Mouse (Mus musculus): ENCODE results near the gene Snrnp25.

The Snrnp25 gene

DNA sequence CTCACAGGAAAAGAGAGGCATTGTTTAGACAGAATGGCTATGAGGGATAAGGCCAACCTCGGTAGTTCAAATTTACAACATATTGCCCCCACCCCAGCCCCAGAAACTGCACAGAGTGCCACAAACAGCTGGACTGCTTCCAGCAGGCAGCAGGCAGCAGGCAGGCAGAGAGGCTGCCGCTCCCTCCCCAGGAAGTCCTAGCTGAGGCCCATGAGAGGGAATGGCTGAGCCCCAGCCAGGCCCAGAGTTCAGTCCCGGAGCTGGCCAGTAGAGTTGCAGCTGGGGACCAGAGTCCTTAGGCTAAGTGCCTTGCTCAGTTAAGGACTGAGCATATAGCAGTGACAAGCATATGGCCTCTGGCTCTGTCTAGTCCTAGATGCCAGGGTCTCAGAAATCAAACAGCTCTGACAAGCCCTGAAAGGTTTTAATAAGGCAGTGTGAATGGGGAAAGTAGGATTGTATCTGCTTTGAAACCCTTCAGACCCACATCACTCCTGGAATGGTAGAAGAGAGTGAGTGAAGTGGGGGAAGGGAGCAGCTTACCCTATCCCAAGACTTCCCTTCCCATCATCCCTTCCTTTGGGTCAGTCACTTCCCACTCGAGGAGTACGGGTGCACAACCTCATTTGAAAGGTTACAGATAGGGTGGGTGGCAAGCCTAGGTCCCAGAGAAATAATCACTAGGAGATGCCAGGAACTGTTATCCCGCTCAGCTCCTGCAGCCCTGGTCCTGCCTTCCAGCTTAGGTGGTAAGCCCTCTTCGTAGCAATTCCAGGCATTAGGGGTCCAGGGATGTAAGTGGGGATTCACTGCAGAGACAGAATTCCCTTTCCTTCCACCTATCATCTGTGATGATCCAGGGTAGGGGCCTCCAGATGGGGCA is 20.2 kb downstream of the Snrnp25 start:
- no peak for DNase-seq

DNA sequence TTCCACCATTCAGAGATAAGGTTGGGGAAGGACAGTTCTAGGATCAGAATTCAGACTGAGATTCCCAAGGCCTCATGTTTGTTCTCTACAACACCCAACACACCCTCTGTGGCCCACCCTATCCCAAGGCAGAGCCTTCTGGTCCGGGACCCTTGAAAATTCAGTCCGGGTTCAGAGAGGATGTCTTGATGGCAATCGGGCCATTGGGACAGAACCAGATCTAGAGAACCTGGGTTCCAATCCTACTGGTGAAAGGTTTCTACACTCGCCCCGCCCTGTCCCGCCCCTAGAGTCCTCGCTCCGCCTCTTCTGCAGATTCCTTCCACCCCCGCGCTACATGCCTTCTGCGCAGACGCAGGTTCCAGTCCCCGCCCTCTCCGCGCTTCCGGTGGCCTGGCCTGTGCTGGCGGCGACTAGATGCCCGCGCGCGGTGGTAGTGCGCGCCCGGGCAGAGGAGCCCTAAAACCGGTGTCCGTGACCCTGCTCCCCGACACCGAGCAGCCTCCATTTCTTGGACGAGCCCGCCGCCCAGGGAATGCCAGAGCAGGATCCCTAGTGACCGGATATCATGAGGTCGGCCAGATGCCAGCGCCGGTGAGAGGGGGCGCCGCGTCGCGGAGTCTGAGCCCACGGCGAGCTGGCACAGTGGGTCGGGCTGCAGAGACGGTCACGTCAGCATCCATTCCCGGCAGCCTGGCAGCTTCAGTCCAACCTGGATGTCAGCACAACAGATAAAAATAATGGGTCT is 21.1 kb downstream of the Snrnp25 start, which contains the start of gene Mpg:
Gene Mpg, plus strand, starts transcription at position 382 of the 748 bp plus-strand sequence.
- DNase-seq: peak; percentile 84 to 90

DNA sequence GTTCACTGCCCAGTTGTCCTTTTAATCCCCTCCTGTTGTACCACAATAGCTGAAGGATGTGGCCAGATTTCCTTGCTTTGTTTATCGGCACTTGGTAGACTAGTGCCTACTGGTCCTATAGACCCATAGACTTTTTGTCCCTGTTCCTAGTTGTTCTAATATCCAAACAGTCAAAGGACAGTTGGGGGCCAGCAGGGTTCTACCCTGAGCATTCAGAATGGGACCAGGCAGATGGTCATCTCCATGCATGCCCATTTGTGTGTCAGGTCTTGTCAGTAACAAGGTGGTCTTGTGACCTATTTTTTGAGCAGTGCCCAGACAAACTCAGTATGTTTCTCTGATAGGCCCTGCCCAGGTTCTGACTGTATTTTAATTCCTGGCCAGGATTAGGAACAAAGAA is 21.8 kb downstream of the Snrnp25 start:
- DNase-seq: no peak

DNA sequence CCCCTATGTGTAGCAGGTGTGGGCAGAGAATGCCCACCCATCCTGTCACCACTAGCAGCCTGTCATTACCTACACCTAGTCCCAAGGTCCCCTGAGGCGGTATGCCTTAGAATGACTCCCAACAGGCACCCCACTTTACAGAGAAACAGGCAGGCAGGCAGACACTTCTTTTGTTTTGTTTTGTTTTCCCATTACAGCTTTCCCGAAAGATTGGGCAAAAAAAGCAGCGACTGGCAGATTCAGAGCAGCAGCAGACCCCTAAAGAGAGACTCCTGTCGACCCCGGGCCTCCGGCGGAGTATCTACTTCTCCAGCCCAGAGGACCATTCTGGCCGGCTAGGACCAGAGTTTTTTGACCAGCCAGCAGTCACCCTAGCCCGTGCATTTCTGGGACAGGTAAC is 22.3 kb downstream of the Snrnp25 start:
- no peak for DNase-seq

DNA sequence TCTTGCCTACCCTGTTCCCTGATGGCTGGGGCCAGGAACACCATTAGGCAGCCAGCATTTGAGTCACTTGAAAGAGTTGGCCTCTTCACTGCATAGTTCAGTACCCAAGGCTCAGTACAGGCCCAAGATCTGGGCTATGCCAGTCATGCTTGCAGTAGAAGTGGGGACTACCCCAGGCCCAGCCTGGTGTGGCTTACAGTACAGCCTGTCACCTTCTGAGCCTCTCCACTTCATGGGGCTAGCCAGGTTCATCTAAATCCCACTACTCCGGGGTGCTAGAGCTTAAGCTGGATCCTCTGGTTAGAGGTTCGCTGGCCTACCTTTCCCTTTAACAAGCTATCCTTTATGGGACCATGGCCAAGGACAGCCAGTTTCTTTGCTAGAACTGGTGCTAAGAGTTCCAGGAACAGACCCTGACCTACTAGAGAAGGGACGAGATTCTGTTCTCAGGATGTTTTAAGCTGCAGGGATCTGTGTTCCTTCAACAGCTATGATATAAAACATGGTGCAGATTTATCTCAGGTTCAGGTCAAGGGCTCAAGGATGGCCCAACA is 23.2 kb downstream of the Snrnp25 start:
- no peak for DNase-seq

DNA sequence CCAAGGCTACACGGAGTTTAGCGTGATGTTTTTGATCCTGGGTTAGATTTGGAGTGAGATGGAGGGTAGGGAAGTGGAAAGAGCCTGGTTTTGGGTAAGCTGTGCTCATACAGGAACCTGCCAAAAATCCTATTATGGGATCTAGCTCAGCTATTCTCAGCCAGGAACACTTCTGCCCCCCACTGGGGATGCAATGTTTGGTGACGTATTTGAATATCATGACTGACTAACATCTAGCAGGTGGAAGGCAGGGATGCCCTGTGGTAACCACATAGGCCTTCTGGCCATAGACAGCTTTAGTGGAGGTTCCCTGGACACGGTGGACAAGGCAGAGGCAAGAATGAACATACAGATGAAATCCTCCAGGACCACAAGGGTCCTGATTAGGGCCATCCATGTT is 25.0 kb downstream of the Snrnp25 start:
- DNase-seq: no peak

DNA sequence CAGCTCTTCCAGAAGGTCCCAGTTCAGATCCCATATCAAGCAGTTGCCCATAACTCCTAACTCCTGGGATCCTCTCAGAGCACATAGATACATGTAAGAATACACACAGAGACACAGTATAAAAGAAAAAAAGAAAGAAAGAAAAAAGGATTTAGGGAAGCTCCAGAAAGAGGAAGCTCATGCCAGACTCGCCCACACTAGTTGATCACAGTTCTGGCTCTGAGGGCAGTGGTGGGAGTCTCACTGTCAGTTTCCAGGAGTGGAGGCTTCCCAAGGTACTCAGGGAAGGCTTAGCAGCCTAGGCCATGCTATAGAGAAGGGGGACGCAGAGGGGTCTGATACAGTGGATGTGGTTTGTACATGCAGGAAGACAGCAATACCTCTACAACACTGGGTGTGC is 25.9 kb downstream of the Snrnp25 start:
- DNase-seq: no peak

DNA sequence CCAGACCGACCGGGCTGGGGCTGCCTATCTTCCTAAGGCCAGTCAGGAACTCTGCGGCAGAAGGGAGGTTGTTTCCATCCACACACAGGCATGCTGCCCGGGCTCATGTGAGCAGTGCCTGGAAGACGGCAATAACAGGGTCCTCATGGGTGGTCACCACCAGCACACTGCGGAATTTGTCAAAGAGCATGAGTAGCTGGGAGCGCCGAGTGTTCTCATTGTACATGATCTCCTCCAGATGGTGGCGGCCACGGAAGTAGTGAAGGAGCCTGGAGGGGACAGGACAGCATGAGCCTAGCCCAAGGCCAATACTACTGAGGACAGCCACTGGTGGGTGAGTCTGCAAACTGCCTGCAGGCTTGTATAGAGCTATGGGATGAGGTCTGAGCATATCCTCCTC is 27.6 kb downstream of the Snrnp25 start:
- DNase-seq: no peak

DNA sequence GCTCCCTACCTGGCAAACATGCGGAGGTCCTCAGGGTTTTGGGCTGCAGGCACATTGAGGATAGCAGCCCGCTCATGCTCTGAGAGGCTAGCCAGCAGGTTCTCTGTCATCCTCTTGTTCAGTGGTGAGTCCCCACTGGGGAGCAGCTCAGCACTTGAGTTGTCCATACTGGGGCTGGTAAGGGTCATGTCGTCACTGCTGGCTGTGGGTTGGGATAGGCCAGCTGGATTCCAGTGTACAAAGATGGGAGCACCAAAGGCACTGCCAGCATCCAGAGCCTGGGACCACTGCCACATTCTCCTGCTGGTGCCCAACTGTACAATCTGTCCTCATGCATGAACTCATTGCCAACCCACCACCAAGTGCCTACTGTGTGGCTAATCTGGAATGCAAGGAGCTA is 28.7 kb downstream of the Snrnp25 start:
- no peak for DNase-seq

DNA sequence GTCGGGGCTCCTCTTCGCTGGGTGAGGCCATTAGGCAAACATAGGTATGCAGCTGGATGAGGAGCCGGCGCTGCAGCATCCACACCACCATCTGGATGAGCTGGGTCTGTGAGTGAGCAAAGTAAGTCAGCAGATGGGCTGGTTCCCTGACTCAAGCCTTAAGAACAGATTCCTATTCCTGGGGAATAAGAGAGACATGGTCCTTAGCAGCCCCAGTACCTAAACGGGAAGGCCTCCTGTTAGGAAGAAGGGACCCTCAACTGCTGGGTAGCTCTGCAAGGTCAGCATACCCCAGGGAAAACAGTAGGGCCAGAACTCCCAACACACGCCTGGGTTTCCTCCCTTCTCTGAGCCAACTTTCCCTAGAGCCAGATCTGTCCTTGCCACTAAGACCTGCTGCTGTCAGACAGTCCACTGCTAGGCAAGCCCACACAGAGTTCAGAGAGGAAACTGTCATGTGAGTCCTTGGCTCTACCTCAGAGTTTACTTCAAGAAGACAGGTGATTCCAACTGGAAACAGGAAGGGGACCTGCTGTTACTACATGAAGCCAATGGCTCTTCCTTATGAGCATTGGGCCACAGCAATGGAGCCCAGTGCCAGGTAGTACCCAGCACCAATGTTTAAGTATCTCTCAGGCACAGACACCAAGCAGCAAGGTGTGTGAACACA is 29.7 kb downstream of the Snrnp25 start:
- DNase-seq: no peak

DNA sequence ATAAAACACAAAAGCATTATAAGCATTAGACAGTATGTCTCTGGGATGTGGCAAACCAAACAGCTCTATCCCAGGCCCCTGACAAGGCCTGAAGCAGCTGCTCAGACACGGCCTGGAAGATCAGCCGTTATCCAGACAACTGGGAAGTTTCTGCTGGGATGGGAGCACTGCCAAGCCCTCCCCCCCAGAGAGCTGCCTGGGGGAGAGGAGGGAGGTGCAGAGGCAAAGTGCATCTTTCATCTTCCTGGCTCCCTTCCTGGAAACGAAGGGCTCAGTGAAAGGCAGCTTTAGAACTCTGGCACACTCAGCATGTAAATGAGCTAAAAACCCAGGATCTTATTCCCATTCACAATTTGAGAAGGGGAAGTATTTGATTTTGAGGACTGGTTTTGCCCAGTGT is 30.4 kb downstream of the Snrnp25 start:
- DNase-seq: no peak

DNA sequence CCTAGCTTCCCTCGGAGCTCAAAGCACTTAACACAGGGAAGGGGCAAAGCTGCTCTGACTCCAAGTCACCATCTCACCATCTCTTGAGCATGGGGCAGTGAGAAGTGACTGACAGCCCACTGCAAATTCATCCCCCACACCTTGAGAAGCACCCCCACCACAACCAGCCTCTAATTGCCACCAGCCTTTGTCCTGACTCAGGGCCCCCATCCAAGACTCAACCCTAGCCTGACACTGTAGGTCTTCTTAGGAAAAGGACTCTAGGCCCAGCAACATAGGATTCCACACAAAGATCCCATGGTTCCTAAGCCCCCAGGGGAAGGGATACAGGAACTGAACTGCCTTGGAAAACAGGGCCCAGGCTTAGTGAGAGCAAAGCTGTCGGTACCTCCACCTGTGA is 30.9 kb downstream of the Snrnp25 start:
- DNase-seq: no peak

DNA sequence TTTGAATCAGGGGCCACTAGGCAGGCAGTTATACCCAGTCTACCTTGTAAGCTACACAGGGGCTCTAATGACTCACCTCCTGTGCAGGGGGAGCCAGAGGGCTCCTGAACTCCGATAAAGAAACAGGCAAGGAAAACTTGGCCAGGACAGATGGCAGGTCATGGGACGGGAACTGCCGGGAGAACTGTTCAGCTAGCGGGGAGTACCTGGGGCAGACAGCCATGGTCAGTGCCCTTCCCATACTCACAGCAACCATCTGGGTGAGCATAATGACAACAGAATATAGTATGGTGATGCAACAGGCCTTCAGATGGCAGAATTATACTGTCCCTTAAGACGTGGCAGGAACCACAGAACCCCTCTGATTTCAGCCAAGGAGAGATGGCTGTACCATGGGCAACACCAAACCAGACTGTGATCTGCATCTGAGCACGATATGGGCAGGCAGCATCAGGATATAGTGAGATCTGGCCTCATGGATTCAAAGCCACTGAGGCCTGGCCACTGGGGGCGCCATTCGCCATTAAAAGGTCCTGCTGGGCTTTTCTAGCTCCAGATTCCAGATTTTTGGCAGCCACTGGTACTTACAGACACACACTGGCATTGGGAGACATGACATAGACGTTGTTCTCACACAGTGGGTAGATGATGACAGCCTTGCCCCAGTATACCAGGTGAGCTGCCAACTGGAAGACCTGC is 31.6 kb downstream of the Snrnp25 start:
- peak in 1 of 2 experiments; percentile 43 for DNase-seq

DNA sequence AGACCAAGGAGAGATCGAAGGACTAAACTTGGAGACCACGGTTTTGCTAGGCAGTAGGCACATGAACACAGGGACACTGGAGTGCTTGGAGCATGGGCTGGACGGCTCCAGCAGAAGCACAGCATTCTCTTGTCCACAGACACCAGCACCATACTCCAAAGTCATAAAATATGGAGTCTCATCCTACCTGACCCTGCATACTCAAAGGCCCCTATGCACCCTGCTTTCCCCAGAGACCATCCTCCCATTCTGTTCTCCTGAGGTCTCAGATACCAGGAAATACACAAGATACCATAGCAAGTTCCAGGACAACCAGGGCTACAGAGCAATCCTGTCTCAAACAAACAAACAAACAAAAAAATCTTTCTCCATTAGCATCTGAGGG is 32.2 kb downstream of the Snrnp25 start:
- no peak for DNase-seq

DNA sequence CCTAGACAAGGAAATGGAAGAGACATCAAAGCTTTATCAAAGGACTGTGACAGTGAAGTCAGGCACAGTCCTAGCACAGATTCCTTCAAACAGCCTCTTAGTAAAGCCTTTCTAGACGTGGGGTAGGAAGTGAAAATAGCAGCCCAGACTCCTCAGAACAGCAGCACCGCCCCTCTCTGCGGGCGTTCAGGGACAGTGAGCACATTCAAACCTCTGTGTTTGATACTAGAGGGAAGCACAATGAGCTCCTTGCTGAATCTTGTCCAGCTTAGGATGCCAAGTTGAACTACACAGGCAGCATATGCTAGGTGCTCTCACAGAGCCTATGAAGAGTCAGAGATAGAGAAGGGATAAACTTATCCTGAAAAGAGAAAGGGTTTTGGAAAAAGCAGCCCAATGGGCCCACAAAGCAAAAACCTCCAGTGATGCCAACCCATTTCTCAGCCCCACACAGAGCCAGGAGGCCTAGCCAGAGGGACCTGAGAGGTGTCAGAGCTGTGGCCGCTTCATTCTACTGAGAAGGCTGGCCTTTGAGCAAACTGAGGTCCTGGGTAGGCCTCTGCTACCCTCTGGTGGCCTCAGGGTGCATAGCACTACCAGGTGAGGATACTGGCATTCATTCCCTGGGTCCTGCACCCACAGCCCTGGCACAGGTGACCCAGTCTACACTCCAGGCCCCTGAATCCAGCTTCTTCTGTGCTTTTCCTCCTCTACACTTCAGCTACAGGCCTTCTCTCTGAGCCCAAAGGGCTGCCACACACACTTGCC is 33.1 kb downstream of the Snrnp25 start:
- DNase-seq: peak; percentile 56 to 77

DNA sequence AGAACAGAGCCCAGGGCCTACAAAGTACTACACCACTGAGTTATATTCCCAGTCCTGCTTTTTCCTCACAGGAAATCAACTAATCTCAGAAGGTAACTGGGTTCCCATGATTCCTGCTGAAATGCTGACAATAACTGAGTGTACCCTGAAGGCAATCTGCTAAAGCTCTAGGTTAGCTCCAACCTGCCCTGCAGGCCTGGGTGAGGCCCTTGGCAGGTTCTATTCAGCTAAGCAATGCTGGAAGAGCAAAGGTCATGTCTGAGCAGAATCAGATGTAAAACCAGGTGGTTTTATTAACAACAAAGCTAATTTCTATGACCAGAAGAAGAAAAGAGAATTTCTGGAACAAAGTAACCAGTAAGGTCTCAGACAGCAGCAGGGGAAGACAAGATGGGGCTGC is 36.2 kb downstream of the Snrnp25 start:
- DNase-seq: no peak

DNA sequence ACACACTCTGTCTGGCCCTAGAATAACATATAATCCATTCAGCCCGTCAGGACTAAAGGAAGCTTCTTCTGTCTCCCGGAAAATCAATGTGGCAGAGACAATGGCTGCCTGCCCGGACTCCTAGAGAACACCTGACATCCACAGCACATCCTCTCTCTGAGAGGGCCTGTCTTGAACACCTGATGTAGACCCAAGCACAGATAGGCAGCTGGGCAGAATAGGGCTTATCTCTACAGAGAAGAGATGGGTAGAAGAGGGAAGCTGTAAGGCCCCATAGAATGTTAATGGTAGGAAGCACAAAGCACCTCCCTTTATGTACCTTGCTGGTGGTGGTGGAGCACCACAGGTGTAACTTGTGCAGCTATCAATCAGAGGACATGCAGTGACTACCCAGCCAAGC is 37.0 kb downstream of the Snrnp25 start:
- DNase-seq: no peak

DNA sequence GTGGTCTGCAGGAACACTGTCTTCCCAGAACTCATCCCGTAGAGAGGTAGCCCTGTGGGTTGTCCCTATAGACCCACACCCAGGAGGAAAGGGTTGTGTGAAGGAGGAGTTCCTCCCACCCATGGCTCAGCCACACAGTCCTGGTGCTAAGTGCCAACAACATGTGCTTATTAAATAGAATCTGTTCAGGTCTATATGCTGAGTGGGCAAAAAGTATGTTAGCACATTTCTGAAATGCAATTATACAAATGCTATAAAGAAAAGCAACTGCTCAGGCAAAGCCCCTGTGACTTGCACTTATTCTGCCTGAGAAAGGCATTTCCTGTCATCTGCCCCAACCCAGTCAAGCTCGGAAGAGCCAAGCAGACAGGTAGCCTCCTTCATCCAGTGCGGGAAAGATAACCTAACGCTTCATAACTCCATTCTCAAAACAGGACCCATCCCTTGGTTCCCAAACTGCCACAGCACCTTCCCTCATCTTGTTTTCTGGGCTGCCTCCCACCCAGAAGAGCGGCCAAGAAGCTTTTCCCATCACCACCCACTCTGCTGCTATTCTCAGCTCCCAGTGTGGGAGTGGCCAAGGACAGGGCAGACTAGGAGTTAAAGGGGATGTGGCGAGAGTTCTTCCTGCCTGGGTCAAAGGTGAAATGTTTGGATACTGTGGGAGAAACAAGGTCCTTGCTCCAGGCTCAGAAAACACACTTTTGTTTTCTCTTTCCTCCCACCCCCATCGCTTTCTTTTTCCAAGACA is 38.2 kb downstream of the Snrnp25 start:
- DNase-seq: no peak

DNA sequence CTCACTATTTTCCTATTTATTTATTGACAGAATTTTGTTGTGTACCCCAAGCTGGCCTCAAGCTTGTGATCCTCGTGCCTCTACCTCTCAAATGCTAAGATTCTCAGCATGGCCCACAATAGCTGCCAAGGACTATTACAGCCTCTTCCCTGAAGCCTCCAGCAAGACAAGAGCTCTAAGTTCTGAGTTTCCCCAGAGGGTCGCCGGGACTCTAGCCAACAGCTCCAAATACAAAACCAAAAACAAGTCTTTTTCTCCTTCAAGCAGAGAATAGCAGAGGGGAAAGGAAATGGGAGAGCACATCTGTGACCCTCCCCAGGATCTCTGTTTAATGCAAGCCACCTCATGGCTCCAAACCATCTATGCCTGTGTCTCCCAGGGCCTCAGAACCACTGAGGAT is 38.8 kb downstream of the Snrnp25 start:
- no peak for DNase-seq

DNA sequence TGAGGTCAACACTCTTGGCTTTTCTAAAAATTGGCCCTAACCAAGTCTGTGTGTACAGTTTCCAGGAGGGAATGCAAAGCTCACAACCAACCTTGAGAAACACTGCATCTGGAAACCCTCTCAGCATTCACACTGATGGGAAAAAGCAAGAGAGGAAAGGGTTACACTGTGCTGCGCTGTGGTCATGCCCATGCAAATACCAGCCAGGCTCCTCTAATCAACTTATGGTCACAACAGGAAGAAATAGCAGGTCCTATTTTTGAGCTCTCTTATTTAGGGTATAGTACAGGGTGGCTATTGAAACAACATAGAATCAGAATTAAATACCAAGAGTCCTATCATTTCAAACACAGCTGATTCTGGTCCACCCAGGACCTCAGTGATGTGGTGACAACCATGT is 39.4 kb downstream of the Snrnp25 start:
- no peak for DNase-seq

DNA sequence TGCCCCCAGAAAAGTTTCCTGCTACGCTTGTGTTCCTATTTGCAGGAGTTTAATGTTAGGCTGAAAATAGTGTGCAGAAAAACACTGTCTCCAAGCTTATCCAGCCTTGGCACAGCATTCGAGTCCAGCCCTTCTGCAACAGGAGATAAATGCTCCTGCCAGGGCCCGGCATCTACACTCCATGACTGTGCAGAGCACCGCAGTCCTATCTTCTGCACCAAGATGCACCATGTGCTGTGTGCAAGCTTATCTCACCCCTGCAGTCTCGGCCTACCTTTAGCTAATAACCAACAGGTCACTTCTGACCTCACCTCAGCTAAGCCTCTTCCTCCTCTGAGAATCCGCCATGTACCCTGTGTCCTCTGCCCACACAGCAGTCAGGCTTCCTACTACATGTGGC is 40.4 kb downstream of the Snrnp25 start:
- DNase-seq: no peak
